Mouse (Mus musculus): ENCODE measurements around the gene Ptprs.

Ptprs gene

DNA sequence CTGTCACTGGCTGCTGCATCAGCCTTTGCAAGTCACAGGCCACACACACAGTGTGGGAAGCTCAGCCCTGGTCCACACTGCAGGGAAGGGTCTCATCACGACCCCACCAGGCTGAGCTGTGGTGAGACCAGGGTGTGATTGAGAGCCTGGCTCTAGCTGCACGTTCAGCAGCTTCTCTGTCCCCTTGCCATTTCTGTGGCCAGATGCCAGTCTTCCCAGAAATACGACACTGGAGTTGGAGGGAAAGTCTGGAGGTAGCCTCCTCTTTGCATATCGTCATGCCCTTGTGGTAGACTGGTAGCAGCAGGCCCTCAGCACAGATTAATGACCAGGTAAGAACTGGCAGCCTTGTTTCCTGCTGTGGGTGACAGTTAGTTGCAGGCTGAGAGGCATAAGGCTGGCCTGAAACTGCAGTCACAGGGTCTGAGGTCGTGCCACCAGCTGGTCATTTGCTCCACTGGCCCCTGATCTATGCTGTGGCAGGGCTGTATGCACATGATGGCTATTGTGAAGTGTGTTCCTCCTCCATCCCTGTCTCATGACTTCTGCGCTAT is 96.9 kb downstream of the Ptprs start:
- no peak for DNase-seq (ENCODE audit: low spot score in 2 of 2)

DNA sequence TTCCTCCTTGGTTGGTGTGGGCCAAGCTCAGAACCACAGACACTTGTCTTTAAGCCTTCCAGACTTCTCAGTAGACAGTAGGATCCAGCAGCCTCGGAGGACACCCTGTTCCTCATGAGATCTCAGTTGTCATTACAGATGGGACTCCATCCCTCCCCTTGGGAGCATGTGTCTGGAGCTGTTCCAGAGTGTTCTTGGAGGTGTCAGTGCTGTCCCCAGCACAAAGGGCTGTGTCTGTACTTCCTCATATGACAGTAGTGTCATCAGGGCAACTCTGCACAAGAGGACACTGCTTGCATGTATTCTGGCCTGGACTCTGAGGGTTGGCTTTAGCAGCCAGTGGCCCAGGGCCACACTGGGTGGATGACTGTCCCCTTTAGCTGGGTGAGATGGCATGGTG is 101.4 kb downstream of the Ptprs start:
- no peak for DNase-seq (ENCODE audit: low spot score in 2 of 2)

DNA sequence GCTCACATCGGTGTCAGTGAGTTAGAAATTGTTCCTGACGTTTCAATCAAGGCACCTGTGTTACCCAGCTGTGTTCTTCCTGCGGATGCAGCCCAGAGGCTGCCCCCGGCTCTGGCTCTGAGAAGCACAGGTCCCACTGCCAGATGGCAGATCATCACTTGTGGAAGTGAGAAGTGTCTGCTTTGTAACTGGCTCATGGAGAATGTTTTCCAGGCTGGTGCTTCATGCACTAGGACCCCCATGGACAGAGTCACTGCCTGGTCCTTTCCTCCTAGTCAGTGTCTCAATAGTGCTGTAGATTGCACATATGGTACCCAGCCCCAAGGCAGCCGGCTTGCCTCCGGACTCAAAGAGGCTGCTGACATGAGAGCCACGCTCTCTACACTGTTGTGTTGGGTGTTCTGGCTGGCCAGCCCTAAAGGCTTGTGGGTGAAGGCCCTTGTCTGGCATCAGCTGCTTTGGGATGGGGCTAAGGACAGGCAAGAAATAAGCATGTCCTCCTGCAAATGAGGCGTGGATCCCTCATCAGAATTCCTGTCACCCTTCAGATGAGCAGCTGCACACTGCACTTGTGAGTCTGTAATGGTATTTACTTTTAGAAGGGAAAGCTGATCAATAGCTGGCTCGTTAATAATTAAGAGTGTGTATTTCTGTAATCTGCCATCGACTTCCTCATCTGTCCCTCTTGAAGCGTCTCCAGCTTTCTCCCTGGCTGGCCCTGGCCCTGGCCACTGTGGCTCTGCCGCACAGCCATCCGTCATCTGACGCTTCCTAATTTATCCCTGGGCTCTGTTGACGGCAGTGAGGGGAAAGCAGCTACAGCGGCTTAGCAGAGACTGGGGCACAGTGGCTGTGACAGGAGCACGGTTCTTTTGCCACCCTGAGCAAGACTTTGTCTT is 102.9 kb downstream of the Ptprs start:
- DNase-seq (ENCODE audit: low spot score in 2 of 2) = no peak

DNA sequence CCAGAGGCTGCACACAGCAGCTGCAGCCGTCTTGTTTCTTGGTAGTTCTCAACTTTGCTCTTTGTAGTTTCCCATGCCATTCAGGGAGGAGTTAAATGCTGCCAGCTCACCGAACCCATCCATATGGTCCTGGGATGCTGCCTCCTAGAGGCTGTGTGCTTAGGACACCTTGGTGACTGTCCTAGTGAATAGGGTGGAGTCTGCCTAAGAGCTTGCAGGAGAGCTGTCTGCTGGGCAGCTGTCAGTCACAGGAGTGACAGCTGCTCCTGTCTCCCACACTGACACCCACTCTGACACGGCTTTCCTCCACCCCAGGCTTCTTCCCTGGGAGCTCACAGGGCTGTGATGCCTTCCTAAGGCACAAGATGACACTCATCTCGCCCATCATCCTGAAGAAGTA is 104.2 kb downstream of the Ptprs start:
- no peak for DNase-seq (ENCODE audit: low spot score in 2 of 2)

DNA sequence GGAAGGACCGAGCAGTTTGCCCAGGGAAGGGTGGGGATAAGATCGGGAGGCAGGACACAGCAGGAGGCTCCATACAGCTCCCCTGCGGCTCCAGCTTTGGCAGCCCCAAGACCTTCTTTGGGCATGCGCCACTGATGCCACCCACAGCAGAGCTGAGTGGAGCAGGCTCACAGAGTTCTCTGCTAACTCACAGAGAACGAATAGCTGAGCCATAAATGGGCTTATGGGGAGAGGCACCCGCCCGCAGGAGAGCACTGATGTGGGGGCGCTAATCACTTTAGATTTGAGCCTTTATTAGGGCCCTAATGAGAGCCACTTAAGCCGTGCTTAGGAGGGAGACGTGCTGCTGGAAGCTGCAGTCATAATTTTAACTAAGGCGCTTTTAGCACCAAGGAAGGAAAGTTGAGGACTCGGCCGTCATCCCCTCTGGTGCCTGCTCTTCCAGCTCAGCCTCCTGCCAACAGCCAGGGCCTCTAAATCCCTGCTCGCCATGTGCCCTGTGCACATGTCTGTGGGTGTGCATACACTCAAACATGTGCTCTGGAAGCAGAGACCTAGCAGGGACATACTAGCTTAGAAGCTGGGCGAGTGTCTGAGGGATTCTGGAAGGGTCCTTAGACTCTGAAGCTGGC is 105.1 kb downstream of the Ptprs start:
- no peak for DNase-seq (ENCODE audit: low spot score in 2 of 2)

DNA sequence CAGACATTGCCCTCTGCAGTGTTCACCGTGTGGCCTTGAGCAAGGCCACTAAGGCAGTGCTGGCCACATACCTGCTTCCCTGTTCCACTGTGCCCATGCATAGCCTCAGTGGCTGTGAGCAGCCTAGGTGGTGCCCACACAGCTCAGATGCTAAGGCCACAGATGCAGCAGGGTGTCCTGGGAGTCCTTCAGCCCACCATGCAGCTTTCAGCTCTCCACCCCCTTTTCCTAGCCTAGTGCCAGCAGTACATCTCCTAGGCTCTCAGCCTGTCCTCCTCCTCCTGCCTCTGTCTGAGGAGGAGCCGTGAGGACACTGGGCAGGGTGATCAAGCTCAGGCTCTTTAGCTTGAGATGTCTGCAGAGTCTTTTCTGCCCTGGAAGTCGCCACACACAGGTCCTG is 106.2 kb downstream of the Ptprs start:
- DNase-seq (ENCODE audit: low spot score in 2 of 2) = no peak

DNA sequence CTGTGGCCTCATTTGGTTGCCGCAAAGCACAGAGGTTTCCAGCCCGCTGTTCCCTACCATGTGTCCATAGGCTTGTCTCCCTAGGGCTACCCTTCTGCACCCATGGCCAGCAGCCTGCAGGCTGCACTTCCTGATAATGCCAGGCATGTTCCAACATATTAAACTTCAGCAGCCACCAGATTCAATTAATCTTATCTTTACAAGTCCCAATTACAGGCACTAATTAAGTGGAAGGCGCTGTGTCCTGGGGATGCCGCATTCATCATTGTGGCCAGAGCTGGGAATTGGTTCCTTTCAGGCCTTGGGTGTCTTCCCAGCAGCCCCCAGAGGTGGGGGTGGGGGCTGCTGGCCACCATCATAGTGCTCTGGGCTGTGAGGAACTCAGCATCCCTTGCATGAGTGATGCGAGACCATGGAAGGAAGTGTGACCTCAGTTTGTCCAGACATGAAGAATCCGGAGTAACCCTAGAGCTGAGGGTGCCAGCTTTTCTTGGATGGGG is 107.9 kb downstream of the Ptprs start:
- no peak for DNase-seq (ENCODE audit: low spot score in 2 of 2)

DNA sequence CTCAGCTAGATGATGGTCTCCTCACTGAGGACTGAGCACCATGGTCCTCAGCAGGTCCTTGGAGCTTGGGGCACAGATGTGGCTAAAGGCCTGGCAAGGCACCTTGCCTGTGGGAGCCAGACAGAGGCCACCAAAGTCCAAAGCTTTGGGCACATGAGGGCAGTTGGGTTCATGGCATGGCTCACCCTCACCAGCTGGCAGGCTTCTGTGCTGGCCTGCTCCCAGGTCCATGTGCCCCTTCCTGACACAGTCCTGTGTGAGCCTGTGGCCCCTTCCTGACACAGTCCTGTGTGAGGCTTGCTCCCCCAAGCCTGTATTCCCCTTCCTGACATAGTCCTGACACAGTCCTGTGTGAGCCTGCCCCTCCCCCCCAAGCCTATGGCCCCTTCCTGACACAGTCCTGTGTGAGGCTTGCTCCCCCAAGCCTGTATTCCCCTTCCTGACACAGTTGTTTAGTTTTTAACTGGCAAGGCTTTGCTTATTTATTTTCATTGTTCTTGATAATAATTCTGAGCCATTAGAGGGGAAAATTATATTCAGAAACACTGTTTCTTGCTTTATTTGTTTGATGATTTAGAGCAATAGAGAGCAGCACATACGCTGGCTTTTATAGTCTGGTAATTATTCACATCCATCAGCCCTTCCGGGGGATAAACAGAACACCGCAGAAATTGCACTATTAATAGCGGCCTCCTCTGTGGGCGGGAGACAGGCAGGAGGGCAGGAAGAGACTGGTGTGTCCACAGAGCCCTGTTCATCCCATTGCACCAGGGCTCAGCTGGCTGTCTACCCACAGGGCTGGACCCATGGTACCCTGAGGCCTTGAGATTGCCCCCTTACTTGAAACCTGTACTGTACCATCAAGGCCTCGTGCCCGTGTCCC is 110.3 kb downstream of the Ptprs start:
- no peak for DNase-seq (ENCODE audit: low spot score in 2 of 2)

All from spleen, postnatal 14 days (tissue).